Mouse (Mus musculus) liver, postnatal 0 days (tissue): ENCODE data around the gene Gtsf1l.

Experiments
- CTCF ChIP-seq: sonication (generic); IDR thresholded peaks from 2 replicates; pipeline ENCODE4 v1.5.1; 2016; ENCODE audit warnings: antibody characterized with exemption, low read depth
- EP300 ChIP-seq: IDR thresholded peaks from 2 replicates; pipeline ENCODE4 v1.6.1; 2016; ENCODE audit warnings: antibody characterized with exemption, low read depth, mild to moderate bottlenecking

- TF ChIP-seq CTCF (no peak), EP300 (no peak)
These were observed 33.1 kb upstream of the Gtsf1l start for GRCm38 (mm10) chr2:163120626-163121352.
